Mouse (Mus musculus) cerebellum, adult 2 months (tissue): Measurements from ENCODE around the gene Tnik. TPM values are rescaled to one million over a fixed set of nuclear protein-coding genes. Genes with fewer than 3 reads are reported as not detected.

ENCODE experiments used
- DNase-seq, 2 experiments: peaks; one replicate each; pipeline ENCODE4 v3.0.0; 2021
- H3K27ac ChIP-seq: fragments of 200-500 bp; 2 replicates; pipeline ENCODE4 v1.5.1; 2012; ENCODE audit warnings: low read length, control low read depth, inconsistent platforms; ENCODE audit not compliant: insufficient read depth
- H3K27me3 ChIP-seq: fragments of 200-500 bp; 2 replicates; pipeline ENCODE4 v1.6.1; 2012; ENCODE audit warnings: inconsistent platforms, mild to moderate bottlenecking, low read length, moderate library complexity; ENCODE audit not compliant: control insufficient read depth, insufficient read depth
- H3K4me1 ChIP-seq: fragments of 200-500 bp; 2 replicates; pipeline ENCODE4 v1.6.1; 2011; ENCODE audit warnings: low read length; ENCODE audit not compliant: control insufficient read depth, insufficient read depth
- H3K4me3 ChIP-seq: fragments of 200-500 bp; replicated peaks from 2 replicates; pipeline ENCODE3; 2011; ENCODE audit warnings: mild to moderate bottlenecking, low read depth, low read length, control low read depth; ENCODE audit not compliant: insufficient read depth
- CTCF ChIP-seq: fragments of 200-500 bp; IDR thresholded peaks from 2 replicates; pipeline ENCODE4 v1.5.1; 2011; ENCODE audit warnings: low read depth, mild to moderate bottlenecking, control low read depth, low read length, moderate library complexity, borderline replicate concordance; ENCODE audit not compliant: insufficient read depth
- POLR2A ChIP-seq: fragments of 200-500 bp; IDR thresholded peaks from 2 replicates; pipeline ENCODE4 v1.6.1; 2011; ENCODE audit warnings: low read length, control low read depth, borderline replicate concordance; ENCODE audit not compliant: insufficient read depth
- WGBS: fragments of 180-500 bp; shearing (Covaris S2); methylation state at CpG from one replicate; pipeline ENCODE4 v1.1.7; 2018; 5-methylcytosine and 5-hydroxymethylcytosine counted together
- polyA plus RNA-seq: library from polyadenylated mRNA; depleted of rRNA; stranded (reverse); fragments of >200 nt; gene quantifications from 2 replicates; pipeline ENCODE4 v1.2.3, GENCODE M21; 2012

Gene Tnik
- polyA plus RNA-seq, 1 experiment = 72.0 TPM

DNA sequence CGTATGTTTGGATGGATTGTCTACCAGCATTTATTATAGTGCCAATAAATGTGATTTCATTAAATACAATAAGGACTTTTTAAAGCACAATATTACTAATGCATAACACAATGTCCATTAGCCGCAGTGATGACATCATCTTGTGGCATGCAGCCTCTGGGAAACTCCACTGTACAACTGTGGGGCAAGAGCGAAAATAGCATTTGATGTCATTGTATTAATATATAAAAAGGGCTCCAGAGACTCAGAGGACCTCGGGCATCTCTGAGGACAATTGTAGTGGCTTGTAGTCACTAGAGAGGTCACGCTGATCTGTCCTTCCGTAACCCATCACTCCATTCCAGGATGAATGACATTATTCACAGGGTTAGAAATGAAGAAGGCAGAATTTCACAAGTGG is 157.2 kb downstream of the Tnik start:
- H3K27ac ChIP-seq = no peak overlapping the region
- 67% methylated on average over 6 of the region's 6 CpGs for WGBS

DNA sequence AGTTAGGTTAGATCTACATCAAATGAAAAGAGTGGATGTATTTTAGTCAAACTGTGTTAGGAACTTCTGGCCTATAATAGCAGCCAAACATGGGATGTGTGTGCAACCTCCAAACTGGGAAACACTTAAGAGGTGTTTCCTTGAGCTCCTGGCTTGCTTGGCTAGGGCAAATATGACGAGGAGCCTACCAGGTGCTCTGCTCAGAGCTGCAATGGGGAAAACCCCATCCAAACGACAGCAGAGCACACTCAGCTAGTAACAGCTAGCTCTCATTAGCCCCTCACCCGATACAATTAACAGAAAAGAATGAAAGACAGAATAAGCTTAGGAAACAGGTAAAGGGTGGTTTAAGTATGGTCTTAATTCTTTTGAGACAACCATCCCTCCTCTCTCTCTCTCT is 157.7 kb downstream of the Tnik start:
- Histone ChIP-seq H3K27me3 (no peaks in the 10 kb centered on the region), H3K4me3 (no peak overlapping the region), H3K4me1 (no peaks in the 10 kb centered on the region; the same call in 1 of the 2 replicates), H3K27ac (no peak overlapping the region)
- 58% methylated on average over 3 of the region's 3 CpGs for WGBS
- TF ChIP-seq POLR2A (no peak), CTCF (no peak)
- no peak for DNase-seq

More for the DNA sequence above, 157.2 kb downstream of the Tnik start:
- DNase-seq = peak in 1 of 2 experiments; percentile 44
- TF ChIP-seq POLR2A (no peak), CTCF (no peak)
- no peak overlapping the region for H3K4me3 ChIP-seq
- no peaks in the 10 kb centered on the region for H3K27me3 ChIP-seq
- peaks cover 2% of the 10 kb centered on the region; the same call in 1 of the 2 replicates for H3K4me1 ChIP-seq

DNA sequence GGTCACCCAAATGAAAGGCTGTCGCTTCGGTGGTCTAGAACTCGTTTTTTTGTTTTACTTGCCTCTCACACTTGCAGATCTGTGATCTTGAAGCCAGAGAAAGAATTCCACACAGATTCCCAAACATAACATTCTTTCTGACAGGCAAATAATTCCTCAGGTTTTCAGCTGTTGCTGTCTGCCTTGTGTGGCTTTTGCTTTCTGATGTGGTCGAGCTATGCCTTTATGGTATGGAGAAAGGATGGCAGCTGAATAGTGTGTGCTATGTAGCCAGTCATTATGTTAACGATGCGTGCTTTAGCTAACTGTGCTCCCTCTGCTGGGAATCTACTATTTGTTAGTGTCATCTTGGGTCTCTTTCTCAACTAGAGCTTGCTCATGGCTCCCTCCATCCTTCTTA is 158.8 kb downstream of the Tnik start:
- WGBS = 80% methylated on average over 6 of the region's 6 CpGs
- H3K4me3 ChIP-seq = no peak overlapping the region
- no peaks in the 10 kb centered on the region; the same call in 1 of the 2 replicates for H3K4me1 ChIP-seq
- no peak overlapping the region for H3K27ac ChIP-seq
- no peak for DNase-seq
- TF ChIP-seq CTCF (no peak), POLR2A (no peak)
- H3K27me3 ChIP-seq = no peaks in the 10 kb centered on the region

DNA sequence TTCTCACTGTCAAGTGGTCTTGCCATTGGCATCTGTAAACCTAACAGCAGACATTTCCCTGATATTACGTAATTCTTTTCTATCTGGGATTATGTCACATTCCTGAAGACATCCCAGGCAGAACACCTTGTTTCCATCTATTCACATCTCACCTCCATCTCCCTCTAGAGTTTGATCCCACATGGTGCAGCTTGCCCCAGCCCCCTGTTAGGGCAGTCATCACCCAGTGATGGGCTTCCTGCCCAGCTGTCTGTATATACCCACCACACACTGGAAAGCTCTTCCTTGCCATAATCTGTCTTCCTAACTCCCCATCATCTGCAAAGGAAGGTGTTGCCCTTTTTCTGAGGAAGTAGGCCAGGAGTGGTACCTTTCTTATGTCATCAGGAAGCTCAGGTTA is 159.2 kb downstream of the Tnik start:
- no peak overlapping the region for H3K27ac ChIP-seq
- no peaks in the 10 kb centered on the region for H3K27me3 ChIP-seq
- H3K4me3 ChIP-seq = no peak overlapping the region
- DNase-seq = no peak
- no peaks in the 10 kb centered on the region; the same call in 1 of the 2 replicates for H3K4me1 ChIP-seq
- WGBS = 97% methylated on average over 1 of the region's 1 CpGs
- TF ChIP-seq POLR2A (no peak), CTCF (no peak)

DNA sequence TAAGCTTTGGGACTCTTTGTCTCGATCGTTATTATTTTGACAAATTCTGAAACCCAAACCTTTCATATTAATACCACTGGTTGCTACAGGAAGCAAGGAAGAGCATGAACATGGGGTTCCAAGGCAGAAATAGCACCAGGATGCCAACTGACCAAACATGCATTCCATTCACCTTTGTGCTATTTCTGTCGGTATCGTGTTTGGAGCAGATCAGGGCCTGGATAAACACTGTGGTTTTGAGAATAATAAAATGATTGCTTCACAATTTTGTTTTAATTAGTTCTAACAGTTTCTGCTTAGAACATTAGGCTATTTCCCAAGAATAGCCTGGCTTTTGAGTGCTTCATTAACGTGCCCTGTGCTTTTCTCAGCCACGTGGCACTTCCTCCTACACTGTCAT is 162.9 kb downstream of the Tnik start:
- WGBS = 37% methylated on average over 6 of the region's 6 CpGs
- no peak for TF ChIP-seq CTCF
- no peak for TF ChIP-seq POLR2A
- no peak for DNase-seq
- Histone ChIP-seq H3K27ac (no peak overlapping the region), H3K4me1 (no peaks in the 10 kb centered on the region; the same call in 1 of the 2 replicates), H3K27me3 (no peaks in the 10 kb centered on the region), H3K4me3 (no peak overlapping the region)

DNA sequence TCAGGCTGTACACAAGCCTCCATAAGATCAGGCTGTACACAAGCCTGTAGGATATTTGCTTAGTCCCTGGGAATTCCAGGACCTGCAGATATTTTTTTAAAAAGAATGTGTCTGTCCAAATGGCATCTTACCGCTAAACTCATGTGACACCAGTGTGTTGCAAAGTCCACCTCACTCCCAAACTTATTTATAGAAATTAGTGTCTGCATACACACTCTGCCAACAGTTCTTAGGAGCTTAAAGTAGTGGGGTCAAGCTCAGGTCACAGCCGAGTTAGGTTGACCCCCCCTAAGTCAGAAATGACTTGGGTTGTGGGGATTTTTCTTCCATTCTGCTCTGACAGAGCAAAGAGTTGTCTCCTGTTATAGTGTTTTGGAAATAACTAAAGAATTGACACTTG is 168.4 kb downstream of the Tnik start:
- TF ChIP-seq POLR2A = no peak
- TF ChIP-seq CTCF = no peak
- Histone ChIP-seq H3K4me3 (no peak overlapping the region), H3K27ac (no peak overlapping the region), H3K27me3 (no peaks in the 10 kb centered on the region), H3K4me1 (peaks cover 3% of the 10 kb centered on the region; the same call in 1 of the 2 replicates)
- DNase-seq = no peak
- 88% methylated on average over 2 of the region's 2 CpGs for WGBS

DNA sequence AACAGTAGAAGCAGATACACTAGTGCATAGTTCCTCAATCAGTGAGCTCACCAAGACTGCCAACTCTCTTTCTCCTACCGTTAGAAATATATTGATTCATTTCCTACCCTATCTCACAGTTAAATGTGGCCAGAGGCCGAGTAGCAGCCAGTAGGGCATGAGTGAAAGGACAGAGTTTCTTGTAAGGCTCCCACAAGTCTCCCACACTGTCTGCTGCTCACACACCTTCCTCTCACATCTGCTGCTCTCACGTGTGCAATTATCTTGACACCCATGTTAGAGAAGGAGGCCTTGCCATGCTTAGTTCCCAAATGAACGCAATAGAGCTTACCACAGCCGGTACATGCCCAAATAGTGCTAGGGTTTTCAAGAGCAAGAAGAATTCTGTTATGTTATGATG is 169.3 kb downstream of the Tnik start:
- H3K27ac ChIP-seq = no peak overlapping the region
- no peak overlapping the region for H3K4me3 ChIP-seq
- peaks cover 3% of the 10 kb centered on the region; the same call in 1 of the 2 replicates for H3K4me1 ChIP-seq
- H3K27me3 ChIP-seq = no peaks in the 10 kb centered on the region
- 83% methylated on average over 5 of the region's 5 CpGs for WGBS
- TF ChIP-seq CTCF = no peak
- no peak for TF ChIP-seq POLR2A
- DNase-seq = no peak

DNA sequence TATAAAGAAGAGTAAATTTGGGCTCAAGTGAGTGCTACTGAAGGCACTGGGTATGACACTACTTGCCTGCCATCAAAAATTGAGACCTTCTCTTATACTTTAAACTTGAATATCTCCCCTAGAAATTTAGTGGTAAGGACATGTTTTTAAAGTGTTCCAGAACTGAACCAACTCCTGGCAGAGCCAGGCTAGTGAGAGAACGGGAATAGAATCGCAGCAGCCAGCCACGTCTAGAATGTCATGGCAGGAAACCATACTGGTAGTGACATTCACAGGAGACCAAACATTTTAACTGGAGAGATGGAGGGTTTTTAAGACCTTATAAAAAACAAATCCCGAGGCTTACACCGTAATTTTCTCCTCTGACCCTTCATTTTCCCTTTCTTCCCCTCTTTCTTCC is 172.5 kb downstream of the Tnik start:
- TF ChIP-seq POLR2A = no peak
- no peak for TF ChIP-seq CTCF
- no peak for DNase-seq
- Histone ChIP-seq H3K4me1 (peaks cover 6% of the 10 kb centered on the region; the same call in 1 of the 2 replicates), H3K27me3 (no peaks in the 10 kb centered on the region), H3K27ac (no peak overlapping the region), H3K4me3 (no peak overlapping the region)
- WGBS = 76% methylated on average over 5 of the region's 5 CpGs

DNA sequence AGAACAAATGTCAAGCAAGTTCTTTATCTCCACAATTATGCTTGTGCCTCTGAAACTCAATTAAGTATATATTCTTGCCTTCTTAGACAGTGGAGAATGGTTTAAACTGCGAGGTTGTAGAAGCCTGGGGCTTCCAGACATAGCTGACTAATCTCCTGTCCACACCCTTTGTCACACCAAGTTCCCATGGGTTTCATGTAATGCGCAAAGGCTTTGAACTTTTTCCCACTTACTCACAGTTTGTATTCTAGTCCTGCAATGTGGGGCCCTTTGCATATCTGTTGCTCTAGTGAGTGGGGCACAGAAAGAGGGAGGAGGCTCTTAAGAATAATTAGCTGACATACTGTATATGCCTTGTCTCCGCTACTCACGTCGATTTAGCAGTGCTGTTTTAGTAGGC is 174.4 kb downstream of the Tnik start:
- 91% methylated on average over 5 of the region's 5 CpGs for WGBS
- no peak for DNase-seq
- H3K27me3 ChIP-seq = no peaks in the 10 kb centered on the region
- no peak overlapping the region for H3K4me3 ChIP-seq
- TF ChIP-seq POLR2A (no peak), CTCF (no peak)
- peaks cover 13% of the 10 kb centered on the region for H3K4me1 ChIP-seq
- no peak overlapping the region for H3K27ac ChIP-seq
